Mouse (Mus musculus) liver, postnatal 0 days (tissue): ENCODE data around the gene Pappa. TPM values are rescaled to one million over a fixed set of nuclear protein-coding genes. Genes with fewer than 3 reads are reported as not detected.

ENCODE experiments used
- ATAC-seq: fragments of 200-750 bp; cut with Nextera tagmentation; 2 replicates; pipeline ENCODE4 v1.8.0; 2017; ENCODE audit warnings: mild to moderate bottlenecking, moderate library complexity
- DNase-seq: peaks from one replicate; pipeline ENCODE4 v3.0.0-alpha.2; 2016
- H3K27ac ChIP-seq: fragments of 300-500 bp; sonication (generic); 2 replicates; pipeline ENCODE4 v1.5.1; 2014; ENCODE audit warnings: antibody characterized with exemption, moderate library complexity, mild to moderate bottlenecking, low read depth
- H3K27me3 ChIP-seq: fragments of 300-500 bp; sonication (generic); 2 replicates; pipeline ENCODE4 v1.6.1; 2014; ENCODE audit warnings: low read length, control low read depth, mixed read lengths; ENCODE audit not compliant: insufficient read depth
- H3K36me3 ChIP-seq: fragments of 300-500 bp; sonication (generic); replicated peaks from 2 replicates; pipeline ENCODE4 v1.6.1; 2014; ENCODE audit warnings: mild to moderate bottlenecking, control low read depth, low read length, moderate library complexity, mixed read lengths; ENCODE audit not compliant: insufficient read depth
- H3K4me1 ChIP-seq: fragments of 300-500 bp; sonication (generic); 2 replicates; pipeline ENCODE4 v1.6.1; 2014; ENCODE audit warnings: antibody characterized with exemption, mild to moderate bottlenecking, control low read depth; ENCODE audit not compliant: insufficient read depth
- H3K4me2 ChIP-seq: fragments of 300-500 bp; sonication (generic); 2 replicates; pipeline ENCODE4 v1.6.1; 2014; ENCODE audit warnings: low read depth, mild to moderate bottlenecking, low read length, moderate library complexity, mixed read lengths
- H3K4me3 ChIP-seq: fragments of 300-500 bp; sonication (generic); 2 replicates; pipeline ENCODE4 v1.5.1; 2014; ENCODE audit warnings: low read depth, low read length
- H3K9ac ChIP-seq: fragments of 300-500 bp; sonication (generic); replicated peaks from 2 replicates; pipeline ENCODE4 v1.6.1; 2014; ENCODE audit warnings: mild to moderate bottlenecking, moderate library complexity
- H3K9me3 ChIP-seq: fragments of 300-500 bp; sonication (generic); 2 replicates; pipeline ENCODE4 v1.6.1; 2016; ENCODE audit warnings: mild to moderate bottlenecking, control low read depth, low read length, mixed read lengths
- CTCF ChIP-seq: sonication (generic); IDR thresholded peaks from 2 replicates; pipeline ENCODE4 v1.5.1; 2016; ENCODE audit warnings: antibody characterized with exemption, low read depth
- EP300 ChIP-seq: IDR thresholded peaks from 2 replicates; pipeline ENCODE4 v1.6.1; 2016; ENCODE audit warnings: antibody characterized with exemption, low read depth, mild to moderate bottlenecking
- WGBS: fragments of 180-500 bp; shearing (Covaris S2); extraction: QIAGEN DNeasy Blood & Tissue Kit; methylation state at CpG from one replicate; pipeline ENCODE4 v1.1.7; 2014; ENCODE audit not compliant: insufficient replicate concordance; 5-methylcytosine and 5-hydroxymethylcytosine counted together
- polyA plus RNA-seq: library from polyadenylated mRNA; unstranded; fragments of >200 nt; fragmentation: Nextera tagmentation; extraction: Ambion mirVana; gene quantifications from 2 replicates; pipeline ENCODE4 v1.2.1, GENCODE M21; 2015

Gene Pappa
- polyA plus RNA-seq, 1 experiment from 2014 or later: 0.01 TPM

DNA sequence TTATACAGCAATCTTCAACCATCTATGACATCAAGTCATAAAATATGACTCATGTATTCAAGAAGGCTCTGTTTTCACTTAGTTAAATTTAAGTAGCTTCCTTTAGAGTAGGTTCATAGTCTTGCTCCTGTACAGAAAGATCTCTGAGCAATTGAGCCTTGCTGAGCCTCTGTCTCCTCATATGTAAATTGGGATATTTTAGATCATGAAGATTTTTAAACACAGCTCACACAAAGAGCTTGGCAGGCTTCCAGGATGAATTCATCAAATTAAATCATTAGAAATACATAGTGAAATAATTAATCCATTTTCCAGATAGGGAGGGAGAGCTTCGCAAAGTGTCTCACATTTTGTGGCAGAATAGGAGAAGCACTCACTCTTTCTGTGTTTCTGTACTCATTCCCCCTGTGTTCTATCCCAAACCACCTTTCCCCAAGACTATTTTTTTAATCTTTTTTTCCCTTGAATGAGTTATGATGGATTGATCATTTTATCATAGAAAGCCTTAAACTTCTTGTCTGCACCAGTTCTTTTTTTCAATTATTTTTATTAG, 149.4 kb downstream of the Pappa start:
- WGBS: 74% methylated on average over 1 of the region's 1 CpGs
- Histone ChIP-seq H3K36me3 (no peaks in the 10 kb centered on the region), H3K9ac (no peak overlapping the region), H3K4me3 (no peak overlapping the region), H3K27ac (no peak overlapping the region), H3K27me3 (no peaks in the 10 kb centered on the region), H3K9me3 (no peaks in the 10 kb centered on the region), H3K4me2 (no peak overlapping the region), H3K4me1 (no peaks in the 10 kb centered on the region)
- TF ChIP-seq CTCF (no peak), EP300 (no peak)
- DNase-seq (no peak), ATAC-seq (no peak)

DNA sequence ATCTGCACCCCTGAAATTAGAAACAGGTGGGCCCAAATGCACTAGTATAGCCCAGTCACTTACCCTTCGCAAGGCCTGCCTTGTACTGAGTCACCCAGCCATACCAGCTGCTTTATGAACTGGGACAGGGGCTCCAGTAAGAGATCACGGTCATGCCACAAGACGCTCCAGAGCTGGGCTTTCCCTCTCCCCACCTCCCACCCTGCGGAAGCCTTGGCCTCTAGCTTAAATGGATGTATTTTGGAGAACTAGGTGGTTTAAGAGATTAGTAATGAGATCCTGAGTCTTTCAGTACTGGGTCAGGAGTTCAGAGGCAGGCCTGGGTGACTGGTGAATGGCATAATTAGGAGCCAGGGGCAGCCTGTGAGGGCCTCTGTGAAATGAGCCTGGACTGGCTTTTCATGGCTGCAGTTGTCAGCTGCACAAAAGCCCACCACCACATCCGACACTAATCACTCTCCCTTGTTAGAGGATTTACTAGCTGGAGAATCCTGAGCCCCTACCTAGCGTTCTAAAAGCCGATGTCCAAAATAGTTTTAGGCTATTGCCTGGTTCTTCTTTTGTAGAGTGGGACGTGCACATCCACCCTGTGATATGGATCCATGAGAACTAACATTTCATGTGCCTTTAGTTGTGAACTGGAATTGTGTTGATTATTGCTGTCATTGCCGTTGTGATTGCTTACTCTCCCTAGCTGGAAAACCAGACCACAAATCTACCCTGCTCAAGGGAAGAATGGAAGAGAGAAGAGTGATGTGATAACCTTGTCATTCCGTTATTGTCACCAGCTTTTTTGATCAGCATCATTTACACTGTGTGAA, 154.7 kb downstream of the Pappa start:
- no peaks in the 10 kb centered on the region for H3K36me3 ChIP-seq
- no peak for ATAC-seq
- no peak overlapping the region for H3K27ac ChIP-seq
- H3K9me3 ChIP-seq: no peaks in the 10 kb centered on the region
- H3K9ac ChIP-seq: no peak overlapping the region
- no peaks in the 10 kb centered on the region for H3K4me1 ChIP-seq
- TF ChIP-seq CTCF (no peak), EP300 (no peak)
- H3K4me2 ChIP-seq: no peak overlapping the region
- DNase-seq: no peak
- H3K27me3 ChIP-seq: no peaks in the 10 kb centered on the region
- H3K4me3 ChIP-seq: no peak overlapping the region
- 77% methylated on average over 10 of the region's 10 CpGs for WGBS

DNA sequence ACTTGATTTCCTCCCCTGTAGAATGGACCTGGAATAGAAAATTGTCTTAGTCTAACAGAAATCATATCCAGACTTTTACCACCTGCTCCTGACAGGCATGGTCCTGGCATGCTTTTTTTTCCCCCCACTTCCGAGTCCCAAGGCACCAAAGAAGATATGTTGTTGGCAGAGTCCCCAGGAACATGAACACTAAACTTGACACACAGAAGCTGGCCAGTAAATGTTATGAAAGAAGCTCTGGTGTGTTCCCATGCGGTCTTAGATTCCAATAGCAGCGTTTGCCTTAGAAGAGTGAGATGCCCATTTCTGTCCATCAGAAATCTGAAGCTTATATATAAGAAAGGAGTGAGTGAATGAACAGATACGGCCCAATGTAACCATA, 155.3 kb downstream of the Pappa start:
- no peak overlapping the region for H3K9ac ChIP-seq
- no peak for ATAC-seq
- H3K4me2 ChIP-seq: no peak overlapping the region
- no peaks in the 10 kb centered on the region for H3K4me1 ChIP-seq
- 79% methylated on average over 4 of the region's 4 CpGs for WGBS
- no peaks in the 10 kb centered on the region for H3K9me3 ChIP-seq
- no peaks in the 10 kb centered on the region for H3K27me3 ChIP-seq
- no peak overlapping the region for H3K27ac ChIP-seq
- H3K4me3 ChIP-seq: no peak overlapping the region
- H3K36me3 ChIP-seq: no peaks in the 10 kb centered on the region
- no peak for DNase-seq
- TF ChIP-seq EP300: no peak
- TF ChIP-seq CTCF: no peak

DNA sequence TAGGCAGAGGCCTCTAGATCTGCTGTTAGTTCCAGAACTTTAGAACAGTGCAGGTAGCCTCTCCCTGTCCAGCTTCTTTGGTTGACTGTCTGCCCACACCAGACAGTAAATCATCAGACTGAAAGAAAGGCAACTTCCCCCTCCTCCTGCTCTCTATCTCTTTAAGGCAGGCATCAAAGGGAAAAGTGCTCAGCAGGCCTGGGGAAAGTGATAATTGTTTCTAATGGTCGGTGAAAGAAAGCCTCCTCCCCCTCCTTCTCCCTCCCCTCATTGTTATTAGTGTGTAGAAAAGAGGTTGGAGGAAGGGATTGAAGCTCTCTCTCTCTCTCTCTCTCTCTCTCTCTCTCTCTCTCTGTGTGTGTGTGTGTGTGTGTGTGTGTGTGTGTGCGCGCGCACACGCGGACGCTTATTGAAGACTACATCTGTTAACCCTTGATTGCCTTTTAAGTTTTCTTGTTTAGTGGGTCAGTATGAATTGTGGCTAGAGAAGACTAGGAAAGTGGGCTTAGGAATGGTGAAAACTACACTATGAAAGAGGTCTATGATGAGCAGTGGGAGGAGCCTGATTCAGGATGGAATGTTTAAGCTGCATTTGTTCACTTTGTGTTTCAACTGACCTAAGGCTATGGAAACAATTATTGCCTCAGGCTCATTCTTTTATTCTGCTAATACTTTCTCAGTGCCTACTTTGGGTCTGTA, 156.2 kb downstream of the Pappa start:
- ATAC-seq: peak; percentile 53
- Histone ChIP-seq H3K4me3 (no peak overlapping the region), H3K36me3 (no peaks in the 10 kb centered on the region), H3K9me3 (no peaks in the 10 kb centered on the region), H3K9ac (no peak overlapping the region), H3K4me2 (no peak overlapping the region), H3K4me1 (no peaks in the 10 kb centered on the region), H3K27me3 (no peaks in the 10 kb centered on the region), H3K27ac (no peak overlapping the region)
- peak; percentile 49; the same call in 1 of the 2 replicates for TF ChIP-seq EP300
- no peak for TF ChIP-seq CTCF
- 27% methylated on average over 7 of the region's 7 CpGs for WGBS
- DNase-seq: no peak

DNA sequence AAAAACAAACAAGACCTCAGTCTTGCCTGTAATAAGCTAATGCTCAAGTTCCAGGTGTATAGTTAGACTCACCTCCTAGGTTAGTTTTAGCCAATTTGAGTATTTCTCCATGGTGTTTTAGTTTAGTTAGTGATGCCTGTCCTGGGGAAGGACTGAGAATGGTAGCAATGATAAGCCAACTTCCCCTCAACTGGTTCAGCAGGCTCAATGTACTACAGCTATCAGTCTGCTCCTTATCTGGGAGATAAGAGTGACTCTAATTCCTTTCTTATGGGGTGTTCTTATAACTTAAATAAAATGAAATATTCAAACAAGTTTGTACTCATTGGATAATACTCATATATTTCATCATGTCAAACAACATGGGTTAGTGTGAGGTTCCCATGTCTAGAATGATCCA, 156.9 kb downstream of the Pappa start:
- DNase-seq (no peak), ATAC-seq (no peak)
- no peak overlapping the region for H3K4me2 ChIP-seq
- no peak for TF ChIP-seq EP300
- TF ChIP-seq CTCF: no peak
- no peaks in the 10 kb centered on the region for H3K9me3 ChIP-seq
- no peaks in the 10 kb centered on the region for H3K4me1 ChIP-seq
- no peaks in the 10 kb centered on the region for H3K36me3 ChIP-seq
- no peaks in the 10 kb centered on the region for H3K27me3 ChIP-seq
- no peak overlapping the region for H3K27ac ChIP-seq
- no peak overlapping the region for H3K4me3 ChIP-seq
- no peak overlapping the region for H3K9ac ChIP-seq

DNA sequence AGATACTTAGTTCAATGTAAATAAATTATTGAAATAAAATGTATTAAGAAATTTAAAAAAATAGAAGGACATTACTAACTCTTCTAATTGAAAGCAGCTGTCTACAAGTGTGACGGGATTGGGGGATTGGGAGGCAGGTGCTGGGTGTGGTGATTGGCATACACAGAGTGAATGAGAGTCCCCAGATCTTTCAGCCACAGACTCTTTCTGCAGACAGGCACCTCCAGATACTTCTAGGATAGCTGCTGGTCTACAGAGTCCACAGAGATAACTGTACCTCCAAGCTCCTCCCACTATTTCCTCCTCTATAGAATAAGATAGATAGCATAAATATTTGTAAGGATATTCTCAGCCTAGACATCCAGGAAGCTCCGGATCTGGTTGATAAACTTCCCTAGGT, 159.6 kb downstream of the Pappa start:
- Histone ChIP-seq H3K4me1 (no peaks in the 10 kb centered on the region), H3K36me3 (no peaks in the 10 kb centered on the region), H3K9ac (no peak overlapping the region), H3K4me3 (no peak overlapping the region), H3K27ac (no peak overlapping the region), H3K9me3 (no peaks in the 10 kb centered on the region), H3K27me3 (no peaks in the 10 kb centered on the region), H3K4me2 (no peak overlapping the region)
- DNase-seq (no peak), ATAC-seq (no peak)
- no peak for TF ChIP-seq CTCF
- TF ChIP-seq EP300: no peak
- WGBS: 43% methylated on average over 2 of the region's 2 CpGs
